Mouse (Mus musculus) forebrain, postnatal 0 days (tissue): ENCODE measurements around the gene Zbtb32. TPM values are rescaled to one million over a fixed set of nuclear protein-coding genes. Genes with fewer than 3 reads are reported as not detected.

Experiments used
- ATAC-seq: fragments of 200-750 bp; cut with Nextera tagmentation; 2 replicates; pipeline ENCODE4 v1.8.0; 2017; ENCODE audit warnings: mild to moderate bottlenecking, moderate library complexity
- DNase-seq: peaks from one replicate; pipeline ENCODE4 v3.0.0-alpha.2; 2015
- H3K27ac ChIP-seq: fragments of 300-500 bp; sonication (generic); 2 replicates; pipeline ENCODE4 v1.5.1; 2014; ENCODE audit warnings: low read depth, mild to moderate bottlenecking, antibody characterized with exemption, low read length, moderate library complexity, mixed read lengths
- H3K27me3 ChIP-seq: fragments of 300-500 bp; sonication (generic); 2 replicates; pipeline ENCODE4 v1.6.1; 2014; ENCODE audit warnings: mild to moderate bottlenecking, low read length, mixed read lengths; ENCODE audit not compliant: insufficient read depth
- H3K36me3 ChIP-seq: fragments of 300-500 bp; sonication (generic); 2 replicates; pipeline ENCODE4 v1.6.1; 2014; ENCODE audit warnings: mild to moderate bottlenecking, moderate library complexity; ENCODE audit not compliant: insufficient read depth
- H3K4me1 ChIP-seq: fragments of 300-500 bp; sonication (generic); 2 replicates; pipeline ENCODE4 v1.6.1; 2014; ENCODE audit warnings: antibody characterized with exemption; ENCODE audit not compliant: insufficient read depth
- H3K4me2 ChIP-seq: fragments of 300-500 bp; sonication (generic); 2 replicates; pipeline ENCODE4 v1.6.1; 2014; ENCODE audit warnings: low read depth, mild to moderate bottlenecking, moderate library complexity
- H3K4me3 ChIP-seq: fragments of 300-500 bp; sonication (generic); 2 replicates; pipeline ENCODE4 v1.5.1; 2014; ENCODE audit warnings: low read depth, low read length, mixed read lengths
- H3K9ac ChIP-seq: fragments of 300-500 bp; sonication (generic); 2 replicates; pipeline ENCODE4 v1.6.1; 2014; ENCODE audit warnings: mild to moderate bottlenecking
- H3K9me3 ChIP-seq: fragments of 300-500 bp; sonication (generic); 2 replicates; pipeline ENCODE4 v1.6.1; 2016; ENCODE audit warnings: low read length
- CTCF ChIP-seq: sonication (generic); IDR thresholded peaks from 2 replicates; pipeline ENCODE4 v1.5.1; 2016; ENCODE audit warnings: antibody characterized with exemption, control low read depth, low read depth
- WGBS: fragments of 180-500 bp; shearing (Covaris S2); extraction: QIAGEN DNeasy Blood & Tissue Kit; methylation state at CpG from one replicate; pipeline ENCODE4 v1.1.7; 2014; 5-methylcytosine and 5-hydroxymethylcytosine counted together
- polyA plus RNA-seq: library from polyadenylated mRNA; unstranded; fragments of >200 nt; fragmentation: Nextera tagmentation; extraction: Ambion mirVana; gene quantifications from 2 replicates; pipeline ENCODE4 v1.2.1, GENCODE M21; 2015
- total RNA-seq: library from RNA; depleted of rRNA; stranded (reverse); fragments of >200 nt; gene quantifications from 2 replicates; pipeline ENCODE4 v1.2.3, GENCODE M21; 2014

The Zbtb32 gene
- total and polyA plus RNA-seq, 2 experiments from 2014 or later, result 0.17 TPM; not detected in 1

DNA sequence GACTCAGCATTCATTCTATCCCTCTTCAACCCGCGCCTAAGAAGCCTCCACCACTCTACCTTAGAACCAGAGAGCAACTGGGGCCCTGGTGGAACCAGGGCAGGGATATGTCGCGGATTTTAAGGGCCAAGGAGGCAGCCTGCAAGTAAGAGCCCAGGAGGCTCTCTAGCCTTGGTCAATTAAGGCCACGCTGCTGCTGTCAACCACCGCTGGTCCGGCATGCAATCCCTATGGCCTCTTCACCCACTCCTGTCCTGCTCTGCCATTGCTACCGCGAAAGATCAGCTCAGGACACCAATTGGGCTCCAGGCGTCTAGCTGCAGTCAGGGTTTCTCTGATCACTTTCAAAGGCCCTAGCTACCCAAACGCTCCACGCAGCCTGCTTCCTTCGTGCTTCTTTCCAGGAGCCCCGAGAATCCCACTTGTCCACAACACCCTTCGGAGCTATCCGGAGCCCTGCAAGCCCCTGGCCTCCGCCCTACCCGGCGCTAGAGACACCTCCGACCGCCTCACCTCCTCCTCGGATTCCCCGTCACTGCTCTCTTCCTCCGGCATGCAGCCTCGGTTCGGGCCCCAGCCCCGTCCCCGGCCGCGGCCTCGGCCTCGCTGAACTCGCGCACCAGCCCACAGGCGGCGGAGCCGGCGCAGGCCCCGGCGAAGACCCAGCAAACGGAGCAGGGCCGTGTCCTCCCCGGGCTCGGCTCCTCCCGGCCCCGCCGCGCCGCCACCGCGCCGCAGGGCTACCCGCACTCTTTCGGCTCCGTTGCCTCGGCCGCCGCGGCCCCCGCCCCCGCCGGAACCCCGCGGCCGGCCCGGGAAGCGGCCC lies 10.7 kb downstream of the Zbtb32 start:
- Histone ChIP-seq H3K9ac (peak overlapping the region; percentile 93), H3K4me2 (peak overlapping the region; percentile 81), H3K4me3 (peak overlapping the region; percentile 97), H3K9me3 (no peaks in the 10 kb centered on the region), H3K27me3 (no peaks in the 10 kb centered on the region), H3K27ac (peak overlapping the region; percentile 97), H3K4me1 (peaks cover 8% of the 10 kb centered on the region), H3K36me3 (peaks cover 34% of the 10 kb centered on the region)
- 2% methylated on average over 56 of the region's 67 CpGs for WGBS
- TF ChIP-seq CTCF, result no peak
- peak; percentile 36 for DNase-seq
- peak; percentile 38 for ATAC-seq

DNA sequence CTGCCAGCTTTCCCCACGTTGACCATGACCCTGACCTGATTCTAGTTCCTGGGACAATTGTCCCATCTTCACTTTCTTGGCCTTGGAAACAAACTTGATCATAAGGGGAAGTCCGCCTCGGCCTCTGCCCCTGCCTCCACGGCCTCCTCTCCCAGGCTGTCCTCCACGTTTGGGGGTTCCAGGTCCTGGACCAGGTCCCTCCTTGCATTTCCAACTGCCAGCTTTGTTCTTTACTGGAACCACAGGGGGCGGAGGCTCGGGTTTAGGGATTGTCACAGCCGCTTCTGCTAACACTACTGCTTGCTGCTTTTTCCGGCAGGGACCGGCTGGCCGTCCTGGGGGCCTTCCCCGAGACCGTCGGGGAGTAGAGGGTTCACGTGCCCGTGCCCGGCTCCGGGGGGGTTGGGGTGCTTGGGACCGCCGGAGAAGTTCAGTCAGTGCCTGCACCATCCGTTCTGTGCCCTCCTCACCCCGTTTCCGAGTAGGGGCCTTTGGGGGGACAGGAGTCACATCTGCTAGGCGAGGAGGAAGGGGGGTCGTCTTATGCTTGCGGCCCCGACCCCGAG lies 12.2 kb downstream of the Zbtb32 start:
- Histone ChIP-seq H3K27ac (no peak overlapping the region), H3K4me3 (no peak overlapping the region), H3K4me2 (peak overlapping the region; percentile 81; the same call in 1 of the 2 replicates), H3K4me1 (peaks cover 8% of the 10 kb centered on the region), H3K27me3 (no peaks in the 10 kb centered on the region), H3K9me3 (no peaks in the 10 kb centered on the region), H3K36me3 (peaks cover 49% of the 10 kb centered on the region), H3K9ac (no peak overlapping the region)
- 89% methylated on average over 28 of the region's 28 CpGs for WGBS
- no peak for TF ChIP-seq CTCF
- DNase-seq (no peak), ATAC-seq (no peak)

DNA sequence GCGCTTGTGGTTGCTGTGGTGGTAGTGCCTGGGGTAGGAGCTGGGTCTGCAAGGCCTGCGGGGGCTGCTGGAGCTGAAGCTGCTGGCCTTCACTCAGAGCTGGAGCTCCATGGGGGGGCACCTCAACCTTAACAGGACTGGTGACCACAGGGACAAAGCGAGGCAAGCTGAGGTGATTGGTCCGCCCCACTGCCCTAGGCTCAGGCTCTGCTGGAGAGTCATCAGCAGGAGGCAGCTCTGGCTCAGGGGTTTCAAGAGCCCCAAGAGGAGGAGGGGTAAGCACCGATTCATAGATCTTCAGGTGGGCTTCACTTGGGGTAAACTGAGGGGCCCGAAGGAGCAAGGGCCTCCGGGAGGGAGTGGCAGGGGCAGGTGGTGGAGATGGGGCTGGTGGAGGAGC lies 13.5 kb downstream of the Zbtb32 start:
- TF ChIP-seq CTCF, result no peak
- Histone ChIP-seq H3K9me3 (no peaks in the 10 kb centered on the region), H3K27ac (no peak overlapping the region), H3K36me3 (peaks cover 61% of the 10 kb centered on the region), H3K4me1 (peaks cover 8% of the 10 kb centered on the region), H3K27me3 (no peaks in the 10 kb centered on the region), H3K4me2 (no peak overlapping the region), H3K4me3 (no peak overlapping the region), H3K9ac (no peak overlapping the region)
- WGBS, result 97% methylated on average over 7 of the region's 7 CpGs
- no peak for ATAC-seq
- no peak for DNase-seq

DNA sequence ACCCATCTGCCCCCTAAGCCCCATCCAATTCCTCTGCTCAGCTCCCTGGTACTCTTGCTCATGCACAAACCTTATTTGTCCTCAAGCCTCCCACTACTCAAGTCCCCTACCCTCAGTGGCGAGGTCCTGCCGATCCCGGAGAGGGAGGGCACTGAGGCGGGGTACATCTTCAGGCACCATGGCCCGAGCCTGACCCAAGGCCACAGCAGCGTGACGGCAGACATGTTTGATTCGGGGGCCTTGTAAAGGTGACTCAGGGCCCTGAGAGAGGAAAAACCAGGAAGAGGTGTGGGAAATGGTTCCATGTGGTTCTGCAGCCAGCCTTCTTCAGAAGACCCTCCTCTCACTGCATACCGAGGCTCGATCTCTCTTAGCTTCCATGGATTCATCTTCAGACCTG lies 14.4 kb downstream of the Zbtb32 start:
- 94% methylated on average over 10 of the region's 10 CpGs for WGBS
- Histone ChIP-seq H3K9me3 (no peaks in the 10 kb centered on the region), H3K36me3 (peaks cover 69% of the 10 kb centered on the region), H3K27ac (no peak overlapping the region), H3K4me1 (peaks cover 8% of the 10 kb centered on the region), H3K4me2 (no peak overlapping the region), H3K4me3 (no peak overlapping the region), H3K9ac (no peak overlapping the region), H3K27me3 (no peaks in the 10 kb centered on the region)
- no peak for TF ChIP-seq CTCF
- ATAC-seq (no peak), DNase-seq (no peak)

DNA sequence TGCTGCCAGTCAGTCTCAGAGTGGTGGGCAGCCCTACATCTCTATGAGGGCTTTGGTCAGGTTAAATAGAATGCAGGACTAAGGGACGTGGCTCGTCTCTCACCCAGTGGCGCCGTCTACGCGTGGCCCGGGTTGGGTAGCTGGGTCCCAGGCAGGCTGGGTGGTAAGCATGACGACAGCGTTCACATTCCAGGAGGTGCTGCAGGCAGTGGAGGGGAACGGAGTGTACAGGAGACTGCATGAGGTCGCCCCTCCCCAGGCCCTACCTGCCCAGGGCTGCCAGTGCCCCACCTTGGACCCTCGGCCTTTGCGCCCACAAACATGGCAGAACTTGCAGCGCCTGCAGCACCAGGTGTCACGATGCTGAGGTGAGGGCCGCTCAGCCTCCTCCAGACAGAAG lies 17.2 kb downstream of the Zbtb32 start:
- Histone ChIP-seq H3K9ac (no peak overlapping the region), H3K27ac (no peak overlapping the region), H3K4me3 (no peak overlapping the region), H3K4me2 (no peak overlapping the region), H3K27me3 (no peaks in the 10 kb centered on the region), H3K36me3 (peaks cover 95% of the 10 kb centered on the region), H3K4me1 (no peaks in the 10 kb centered on the region), H3K9me3 (no peaks in the 10 kb centered on the region)
- DNase-seq (no peak), ATAC-seq (no peak)
- no peak for TF ChIP-seq CTCF
- WGBS, result 95% methylated on average over 16 of the region's 16 CpGs

DNA sequence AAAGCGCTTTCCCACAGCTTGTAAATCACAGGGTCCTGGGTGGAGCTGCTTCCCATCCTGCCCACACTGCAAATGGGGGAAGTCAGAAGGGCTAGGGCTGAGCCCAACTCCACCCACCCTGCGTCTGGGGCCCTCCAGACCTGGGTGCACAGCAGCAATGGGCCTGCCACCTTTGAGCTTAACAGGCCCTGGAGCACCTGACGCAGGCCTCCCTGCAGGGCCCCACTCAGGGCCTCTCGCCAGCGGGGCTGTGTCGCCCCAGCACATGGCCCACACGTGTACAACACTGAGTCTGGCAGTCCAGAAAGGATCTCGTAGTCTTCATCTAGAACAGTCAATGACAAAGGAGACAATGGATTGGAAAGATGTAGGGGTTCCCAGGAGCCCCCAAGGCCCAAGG lies 18.8 kb downstream of the Zbtb32 start:
- H3K4me1 ChIP-seq, result no peaks in the 10 kb centered on the region
- no peaks in the 10 kb centered on the region for H3K27me3 ChIP-seq
- no peak for DNase-seq
- H3K4me3 ChIP-seq, result no peak overlapping the region
- no peaks in the 10 kb centered on the region for H3K9me3 ChIP-seq
- H3K9ac ChIP-seq, result no peak overlapping the region
- H3K27ac ChIP-seq, result no peak overlapping the region
- WGBS, result 94% methylated on average over 8 of the region's 8 CpGs
- no peak for TF ChIP-seq CTCF
- no peak overlapping the region for H3K4me2 ChIP-seq
- no peak for ATAC-seq
- peaks cover 98% of the 10 kb centered on the region for H3K36me3 ChIP-seq

DNA sequence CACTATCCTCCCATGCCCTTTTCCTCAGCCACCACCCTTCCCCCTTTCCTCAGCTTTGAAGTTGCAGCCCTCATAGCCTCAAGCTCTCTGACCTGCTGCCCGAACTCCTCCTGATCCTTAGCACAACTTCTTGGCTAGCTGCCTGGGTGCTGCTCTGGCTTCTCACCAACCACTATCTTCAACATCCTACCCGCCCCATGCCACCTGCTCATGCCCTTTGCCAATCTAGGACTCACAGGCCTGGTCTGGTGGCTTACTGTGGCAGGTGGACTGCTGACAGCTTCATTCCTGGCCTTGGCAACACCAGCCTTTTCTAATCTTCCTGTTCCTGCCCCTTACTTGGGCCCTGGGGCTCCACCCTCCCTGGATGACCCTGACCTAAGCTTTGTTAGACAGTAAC lies 25.7 kb downstream of the Zbtb32 start:
- Histone ChIP-seq H3K4me2 (no peak overlapping the region), H3K4me3 (no peak overlapping the region), H3K36me3 (peaks cover 98% of the 10 kb centered on the region), H3K4me1 (no peaks in the 10 kb centered on the region), H3K27ac (no peak overlapping the region), H3K9me3 (no peaks in the 10 kb centered on the region), H3K27me3 (no peaks in the 10 kb centered on the region), H3K9ac (no peak overlapping the region)
- no peak for ATAC-seq
- WGBS, result 66% methylated on average over 2 of the region's 2 CpGs
- TF ChIP-seq CTCF, result no peak
- no peak for DNase-seq
